Mouse (Mus musculus): Measurements from ENCODE around the gene Utp14a.

Gene Utp14a

GRCm38 (mm10) chrX:48314530-48315079 is 57.9 kb downstream of the Utp14a start:
- DNase-seq: peak; percentile 93

DNA sequence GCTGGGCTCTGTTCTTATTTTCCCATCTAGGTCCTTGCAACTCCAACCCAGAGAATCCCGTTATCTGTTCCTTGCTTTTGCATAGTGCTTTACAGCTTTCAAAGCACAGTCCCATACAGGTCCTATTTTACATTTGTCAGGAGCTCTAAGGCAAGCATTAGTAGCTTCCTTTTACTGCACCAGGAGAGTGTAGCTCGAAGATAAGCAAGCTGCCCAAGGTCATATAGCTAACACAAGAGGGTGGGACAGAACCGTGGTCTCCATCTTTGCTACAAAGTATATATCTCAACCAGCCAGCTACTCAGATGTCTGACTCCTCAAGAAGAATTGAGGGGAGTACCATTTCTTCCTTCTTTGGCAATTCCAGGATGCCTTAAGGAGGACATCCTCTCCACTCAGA is 60.8 kb downstream of the Utp14a start:
- DNase-seq: no peak

- peak; percentile 49 for DNase-seq
These were observed 61.5 kb downstream of the Utp14a start for GRCm38 (mm10) chrX:48318194-48318593.
